Mouse (Mus musculus) spleen, adult 2 months (tissue): ENCODE results near the gene Ythdf2.
"Not testable (repeated sequence)": the region's sequence is repeated elsewhere in the genome, so short reads cannot be mapped to it uniquely, and the experiment has no call there.

Experiments used
- CTCF ChIP-seq: fragments of 200-500 bp; IDR thresholded peaks from 2 replicates; pipeline ENCODE4 v1.5.1; 2011; ENCODE audit warnings: mild to moderate bottlenecking, inconsistent platforms; ENCODE audit not compliant: insufficient read depth, insufficient read length, insufficient replicate concordance; ENCODE audit errors: extremely low read depth
- POLR2A ChIP-seq: fragments of 200-500 bp; IDR thresholded peaks from 2 replicates; pipeline ENCODE4 v1.6.1; 2011; ENCODE audit warnings: low read depth, low read length, inconsistent platforms

GRCm38 (mm10) chr4:132218439-132218838 lies 6.3 kb upstream of the Ythdf2 start:
- TF ChIP-seq POLR2A, CTCF: not testable (repeated sequence)
